26 mouse cellular contexts compared by ENCODE assay signal in genomic region chr2:60865869-60866268, GRCm38 (mm10).
"Had no signal": no experiment of that assay in that cellular context is flagged by ENCODE, and none has a peak within 500 bp of the region (broad histone marks: within the 10 kb centered on the region; RNA-seq: fewer than 3 reads in every experiment).

No protein-coding gene starts in this region.

- H3K27me3 ChIP-seq: heart, embryonic 13.5 days; heart, embryonic 15.5 days; hindbrain, embryonic 13.5 days; hindbrain, embryonic 15.5 days; intestine, embryonic 15.5 days; limb, embryonic 12.5 days; liver, embryonic 12.5 days had no signal

- H3K9ac ChIP-seq: heart, embryonic 13.5 days; heart, embryonic 15.5 days; hindbrain, embryonic 13.5 days; hindbrain, embryonic 15.5 days; intestine, embryonic 15.5 days; limb, embryonic 12.5 days; liver, embryonic 12.5 days had no signal

- H3K27ac ChIP-seq: heart, adult 2 months; heart, embryonic 13.5 days; hindbrain, embryonic 13.5 days; hindbrain, embryonic 15.5 days; hindbrain, postnatal 0 days; intestine, embryonic 15.5 days; layer of hippocampus, adult 2 months; left cerebral cortex, adult 2 months; limb, embryonic 10.5 days; limb, embryonic 12.5 days had no signal

- H3K4me3 ChIP-seq: heart, adult 2 months; heart, embryonic 13.5 days; heart, embryonic 15.5 days; hindbrain, embryonic 13.5 days; hindbrain, embryonic 15.5 days; intestine, embryonic 15.5 days; layer of hippocampus, adult 2 months; left cerebral cortex, adult 2 months; limb, embryonic 10.5 days; limb, embryonic 12.5 days; liver, embryonic 12.5 days had no signal

- DNase-seq: gastrocnemius, adult 2 months; gastrocnemius, postnatal 10 days; gastrocnemius, postnatal 36 days; heart, adult 11 months; heart, postnatal 14 days; heart, postnatal 36 days; kidney, adult 18-20 months; kidney, adult 8-10 months; kidney, postnatal 10 days; kidney, postnatal 25 days; kidney, postnatal 4 days; liver had no signal

- H3K9me3 ChIP-seq: heart, embryonic 13.5 days; heart, embryonic 15.5 days; hindbrain, embryonic 15.5 days; intestine, embryonic 15.5 days; limb, embryonic 10.5 days; limb, embryonic 12.5 days; liver, embryonic 12.5 days had no signal

- H3K4me2 ChIP-seq: heart, embryonic 11.5 days; heart, embryonic 13.5 days; heart, embryonic 15.5 days; hindbrain, embryonic 13.5 days; hindbrain, embryonic 15.5 days; intestine, embryonic 15.5 days; limb, embryonic 12.5 days had no signal

- H3K36me3 ChIP-seq: heart, embryonic 15.5 days; hindbrain, embryonic 13.5 days; hindbrain, embryonic 15.5 days; intestine, embryonic 15.5 days; limb, embryonic 12.5 days; liver, embryonic 12.5 days had no signal

- ATAC-seq: hindbrain, postnatal 0 days; inflammation-experienced regulatory T-cells, adult 6 months; liver, embryonic 12.5 days had no signal
